Mouse (Mus musculus) ES-E14 (cell line): ENCODE data around the gene Cbx6. TPM values are rescaled to one million over a fixed set of nuclear protein-coding genes. Genes with fewer than 3 reads are reported as not detected.

Experiments used
- DNase-seq: peaks from one replicate; pipeline ENCODE4 v3.0.0-alpha.2; 2013; ENCODE audit warnings: low read depth, low spot score
- H3K27ac ChIP-seq: 2 replicates; pipeline ENCODE4 v1.5.1; 2012; ENCODE audit warnings: low read depth, mild to moderate bottlenecking, low read length, moderate library complexity, mixed read lengths; ENCODE audit not compliant: poor library complexity, insufficient read depth, severe bottlenecking
- H3K36me3 ChIP-seq: 2 replicates; pipeline ENCODE4 v1.6.1; 2012; ENCODE audit warnings: mild to moderate bottlenecking, low read length, moderate library complexity, mixed read lengths; ENCODE audit not compliant: control insufficient read depth, poor library complexity, insufficient read depth, severe bottlenecking
- H3K4me1 ChIP-seq, 2 experiments: fragments of 150-350 bp in 1 of 2; sonication (generic) in 1 of 2; 2 replicates each; pipeline ENCODE4 v1.6.1; 2012; ENCODE audit warnings: low read length in 2 of 2, mild to moderate bottlenecking in 1 of 2, mixed read lengths in 1 of 2; ENCODE audit not compliant: control insufficient read depth in 2 of 2, insufficient read depth in 2 of 2, poor library complexity in 1 of 2
- H3K4me3 ChIP-seq, 2 experiments: fragments of 150-350 bp in 1 of 2; sonication (generic) in 1 of 2; 2 replicates each; pipeline ENCODE4 v1.5.1; 2012; ENCODE audit warnings: low read length in 2 of 2, low read depth in 1 of 2, mild to moderate bottlenecking in 1 of 2, mixed read lengths in 1 of 2; ENCODE audit not compliant: insufficient read depth in 1 of 2, poor library complexity in 1 of 2, severe bottlenecking in 1 of 2
- H3K9ac ChIP-seq: 2 replicates; pipeline ENCODE4 v1.6.1; 2012; ENCODE audit warnings: low read depth, mild to moderate bottlenecking, low read length, mixed read lengths; ENCODE audit not compliant: poor library complexity, insufficient read depth, severe bottlenecking
- H3K9me3 ChIP-seq: fragments of 150-350 bp; sonication (generic); 2 replicates; pipeline ENCODE4 v1.6.1; 2012; ENCODE audit warnings: low read depth, mild to moderate bottlenecking, low read length; ENCODE audit not compliant: control insufficient read depth, insufficient read depth
- CHD2 ChIP-seq: IDR thresholded peaks from 2 replicates; pipeline ENCODE4 v1.6.1; 2014; ENCODE audit warnings: mild to moderate bottlenecking, low read depth, low read length, inconsistent platforms
- HCFC1 ChIP-seq: IDR thresholded peaks from 2 replicates; pipeline ENCODE4 v1.6.1; 2012; ENCODE audit warnings: low read length, inconsistent platforms, borderline replicate concordance; ENCODE audit not compliant: insufficient read depth
- MAFK ChIP-seq: IDR thresholded peaks from 2 replicates; pipeline ENCODE4 v1.6.1; 2014; ENCODE audit warnings: mild to moderate bottlenecking, low read depth, low read length, inconsistent platforms; ENCODE audit not compliant: insufficient read depth
- ZC3H11A ChIP-seq: IDR thresholded peaks from 2 replicates; pipeline ENCODE4 v1.6.1; 2012; ENCODE audit warnings: low read depth, mild to moderate bottlenecking, inconsistent platforms, low read length, borderline replicate concordance
- ZNF384 ChIP-seq: IDR thresholded peaks from 2 replicates; pipeline ENCODE4 v1.6.1; 2012; ENCODE audit warnings: low read depth, low read length, inconsistent platforms
- in situ Hi-C, 2 experiments: fragments of 600-800 bp; cut with MboI; formaldehyde crosslinking; loops; one replicate each; pipeline ENCODE4 v1.15.1; 2025; ENCODE audit warnings: low sequenced_read_pairs in 2 of 2, inconsistent platforms in 1 of 2; ENCODE audit not compliant: unreplicated experiment in 2 of 2
- total RNA-seq: library from RNA; depleted of rRNA; stranded (reverse); fragments of 300-350 nt; gene quantifications from 2 replicates; pipeline ENCODE4 v1.2.3, GENCODE M21; 2012

The Cbx6 gene
- total RNA-seq, 1 experiment, result 28.2 TPM

DNA sequence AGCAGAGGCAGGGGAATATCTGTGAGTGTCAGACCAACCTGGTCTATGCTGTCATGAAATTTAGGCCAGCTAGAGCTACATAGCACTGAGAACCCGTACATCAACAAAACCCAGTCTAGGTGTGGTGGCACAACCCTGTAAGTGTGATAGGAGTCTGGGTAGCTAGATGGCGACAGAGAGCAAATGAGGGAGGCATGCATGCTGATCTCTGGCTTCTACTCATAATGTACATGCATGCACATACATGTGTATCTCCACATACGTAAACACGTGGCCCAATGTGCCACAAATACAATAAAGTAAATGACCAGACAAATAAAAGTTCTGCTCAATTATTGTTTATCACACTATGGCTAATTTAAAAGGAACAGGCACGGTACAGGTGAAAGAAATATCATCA, 26.4 kb downstream of the Cbx6 start:
- no peak overlapping the region for H3K9ac ChIP-seq
- DNase-seq, result peak; percentile 47
- H3K27ac ChIP-seq, result no peak overlapping the region
- peaks cover 0 to 5% of the 10 kb centered on the region in 2 experiments; a peak in 1 of 4 replicates for H3K4me1 ChIP-seq
- no peak overlapping the region for H3K4me3 ChIP-seq
- TF ChIP-seq MAFK (no peak), ZNF384 (no peak), CHD2 (no peak), ZC3H11A (no peak), HCFC1 (no peak)
- no peaks in the 10 kb centered on the region for H3K36me3 ChIP-seq
- H3K9me3 ChIP-seq, result no peaks in the 10 kb centered on the region
- in situ Hi-C loops, result no loop called here

DNA sequence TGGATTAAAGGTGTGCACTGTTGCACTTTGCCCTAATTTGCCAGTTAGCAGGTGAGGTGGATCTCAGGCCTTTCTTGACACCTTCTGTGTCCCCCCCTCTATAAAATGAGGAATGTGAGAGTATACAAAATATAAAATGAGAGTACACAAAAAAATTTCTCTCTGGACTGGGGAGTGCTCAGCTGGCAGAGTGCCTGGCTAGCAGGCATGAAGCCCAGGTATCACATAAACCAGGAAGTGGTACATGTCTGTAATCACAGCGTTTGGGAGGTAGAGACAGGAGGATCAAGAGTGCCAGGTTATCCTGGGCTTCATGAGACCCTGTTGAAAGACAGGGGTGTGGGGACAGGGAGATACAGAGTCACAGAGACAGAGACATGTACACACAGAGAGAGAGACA, 27.4 kb downstream of the Cbx6 start:
- peaks cover 0 to 5% of the 10 kb centered on the region in 2 experiments; a peak in 1 of 4 replicates for H3K4me1 ChIP-seq
- no peak overlapping the region for H3K27ac ChIP-seq
- no peaks in the 10 kb centered on the region for H3K36me3 ChIP-seq
- no peak overlapping the region for H3K4me3 ChIP-seq
- in situ Hi-C loops, result no loop called here
- DNase-seq, result no peak
- no peaks in the 10 kb centered on the region for H3K9me3 ChIP-seq
- no peak overlapping the region for H3K9ac ChIP-seq
- TF ChIP-seq CHD2 (no peak), ZNF384 (no peak), ZC3H11A (no peak), HCFC1 (no peak), MAFK (no peak)

DNA sequence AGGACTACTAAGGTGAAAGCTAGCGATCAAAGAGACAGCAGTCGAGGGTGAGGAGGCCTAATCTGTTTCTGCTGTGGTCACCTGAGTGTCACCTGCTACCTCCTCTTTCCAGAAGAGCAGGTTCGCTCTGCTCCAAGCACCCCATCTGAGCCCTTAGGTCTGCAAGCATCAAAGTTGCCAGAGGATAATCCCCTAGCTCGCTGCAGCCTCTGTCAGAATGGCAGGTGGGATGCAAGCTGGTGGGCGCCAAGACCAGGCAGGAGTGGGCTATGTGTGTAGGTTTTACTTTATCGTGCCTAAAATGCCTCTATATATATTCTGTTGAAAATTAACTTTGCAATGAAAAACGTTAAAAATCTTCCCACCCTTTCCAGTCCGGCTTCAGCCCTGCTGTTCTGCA, 29.2 kb downstream of the Cbx6 start:
- TF ChIP-seq ZNF384 (no peak), HCFC1 (no peak), CHD2 (no peak), ZC3H11A (no peak), MAFK (no peak)
- no peak overlapping the region for H3K27ac ChIP-seq
- in situ Hi-C loops, result no loop called here
- H3K4me3 ChIP-seq, result no peak overlapping the region
- H3K36me3 ChIP-seq, result no peaks in the 10 kb centered on the region
- H3K9me3 ChIP-seq, result no peaks in the 10 kb centered on the region
- no peak overlapping the region for H3K9ac ChIP-seq
- no peak for DNase-seq
- H3K4me1 ChIP-seq, result peaks cover 0 to 5% of the 10 kb centered on the region in 2 experiments; a peak in 1 of 4 replicates

DNA sequence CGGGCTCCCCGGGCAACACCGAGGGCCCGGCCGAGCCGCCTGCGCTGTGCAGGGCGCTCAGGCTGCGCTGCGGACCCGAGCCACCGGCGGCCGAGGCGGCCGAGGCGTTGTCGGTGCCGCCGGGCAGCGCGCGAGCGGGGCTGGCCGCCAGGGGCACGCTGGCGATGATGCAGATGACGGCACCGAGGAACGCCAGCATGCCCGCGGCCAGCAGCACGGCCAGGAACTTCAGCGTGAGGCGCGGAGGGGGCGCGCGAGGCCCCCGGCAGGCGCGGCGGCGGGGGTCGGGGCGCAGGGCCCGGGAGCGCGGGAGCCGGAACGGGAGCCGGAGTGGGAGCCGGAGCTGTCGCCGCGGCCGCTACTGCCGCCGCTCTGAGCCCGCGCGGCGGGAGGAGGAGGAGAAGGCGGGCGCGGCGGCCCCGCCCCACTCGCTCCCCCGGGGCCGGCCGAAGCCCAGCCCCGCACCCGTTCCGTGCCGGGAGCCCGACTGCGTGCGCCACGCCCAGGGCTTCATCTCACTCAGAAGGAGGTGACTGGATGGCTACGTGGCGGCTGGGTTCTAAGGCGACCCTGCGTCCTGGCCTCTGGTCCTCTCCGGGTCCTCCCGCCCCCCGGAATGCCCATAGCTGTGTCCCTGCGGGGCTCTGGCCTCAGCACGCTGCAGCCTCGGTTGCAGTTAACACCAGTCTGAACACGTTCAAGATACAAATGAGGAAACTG, 30.0 kb downstream of the Cbx6 start, which contains the start of gene Nptxr:
TSS of gene Nptxr (minus strand) at position 415 of the 720 bp plus-strand sequence.
- H3K27ac ChIP-seq, result no peak within 1 kb of the TSS

More for the DNA sequence above, 30.0 kb downstream of the Cbx6 start, which contains the start of gene Nptxr:
- Histone ChIP-seq H3K9ac (peak within 1 kb of the TSS; percentile 58), H3K36me3 (no peaks in the 10 kb centered on the region), H3K9me3 (no peaks in the 10 kb centered on the region), H3K4me1 (peaks cover 0 to 5% of the 10 kb centered on the region in 2 experiments; a peak in 1 of 4 replicates), H3K4me3 (peak within 1 kb of the TSS; percentile 67 to 77)
- in situ Hi-C loops, result no loop called here
- DNase-seq, result no peak
- TF ChIP-seq CHD2 (no peak), ZNF384 (no peak), MAFK (no peak), ZC3H11A (no peak), HCFC1 (no peak)
